Mouse (Mus musculus) C2C12 (cell line): ENCODE measurements at regions not wholly inside any gene's neighbourhood (a gene's known extent, or its start where the extent isn't known, plus 50 kb on each side); places are given as distances from the start of the nearest gene placed in this dataset.
"Not testable (repeated sequence)": the region's sequence is repeated elsewhere in the genome, so short reads cannot be mapped to it uniquely, and the experiment has no call there.

Experiments used
- CEBPB ChIP-seq: IDR thresholded peaks from one replicate; pipeline ENCODE4 v1.6.1; 2011; ENCODE audit warnings: low read depth, mild to moderate bottlenecking, control low read depth, moderate library complexity
- CTCF ChIP-seq: IDR thresholded peaks from one replicate; pipeline ENCODE4 v1.5.1; 2011; ENCODE audit not compliant: control insufficient read depth, insufficient read depth, insufficient read length
- FOSL1 ChIP-seq: IDR thresholded peaks from one replicate; pipeline ENCODE4 v1.8.0; 2011; ENCODE audit warnings: mild to moderate bottlenecking, low read length; ENCODE audit not compliant: poor library complexity, insufficient read depth, severe bottlenecking
- MAX ChIP-seq: IDR thresholded peaks from one replicate; pipeline ENCODE4 v1.6.1; 2011; ENCODE audit warnings: mild to moderate bottlenecking, control low read depth
- MYOD1 ChIP-seq: IDR thresholded peaks from one replicate; pipeline ENCODE4 v1.6.1; 2011; ENCODE audit warnings: low read depth; ENCODE audit not compliant: control insufficient read depth, insufficient read length
- MYOG ChIP-seq: IDR thresholded peaks from one replicate; pipeline ENCODE4 v1.6.1; 2011; ENCODE audit not compliant: control insufficient read depth, insufficient read length; ENCODE audit errors: extremely low read depth
- USF1 ChIP-seq: IDR thresholded peaks from one replicate; pipeline ENCODE4 v1.6.1; 2011; ENCODE audit warnings: low read depth, mild to moderate bottlenecking, control low read depth, moderate library complexity

GRCm38 (mm10) chr12:82082596-82082995 lies 86.5 kb upstream of the Sipa1l1 start:
- not testable (repeated sequence) for TF ChIP-seq CTCF, MYOD1, USF1, MYOG, MAX, FOSL1, CEBPB
